Mouse (Mus musculus): Measurements from ENCODE around the gene Srrm4.

GRCm38 (mm10) chr5:116491794-116492420 lies 99.7 kb downstream of the Srrm4 start:
- no peak for TF ChIP-seq MAFK (IDR thresholded peaks at IDR 0.05; ENCODE audit: insufficient read depth, low read depth, low read length)
- no peak for TF ChIP-seq HCFC1 (IDR thresholded peaks at IDR 0.05; ENCODE audit: borderline replicate concordance, insufficient read depth, low read length)
- no peak for TF ChIP-seq ZC3H11A (IDR thresholded peaks at IDR 0.05; ENCODE audit: borderline replicate concordance, low read depth, low read length)
